Mouse (Mus musculus): ENCODE measurements around the gene Mapk1. TPM values are rescaled to one million over a fixed set of nuclear protein-coding genes. Genes with fewer than 3 reads are reported as not detected.

Mapk1 gene
- polyA plus RNA-seq, 1 experiment from 2014 or later, result 177 TPM

DNA sequence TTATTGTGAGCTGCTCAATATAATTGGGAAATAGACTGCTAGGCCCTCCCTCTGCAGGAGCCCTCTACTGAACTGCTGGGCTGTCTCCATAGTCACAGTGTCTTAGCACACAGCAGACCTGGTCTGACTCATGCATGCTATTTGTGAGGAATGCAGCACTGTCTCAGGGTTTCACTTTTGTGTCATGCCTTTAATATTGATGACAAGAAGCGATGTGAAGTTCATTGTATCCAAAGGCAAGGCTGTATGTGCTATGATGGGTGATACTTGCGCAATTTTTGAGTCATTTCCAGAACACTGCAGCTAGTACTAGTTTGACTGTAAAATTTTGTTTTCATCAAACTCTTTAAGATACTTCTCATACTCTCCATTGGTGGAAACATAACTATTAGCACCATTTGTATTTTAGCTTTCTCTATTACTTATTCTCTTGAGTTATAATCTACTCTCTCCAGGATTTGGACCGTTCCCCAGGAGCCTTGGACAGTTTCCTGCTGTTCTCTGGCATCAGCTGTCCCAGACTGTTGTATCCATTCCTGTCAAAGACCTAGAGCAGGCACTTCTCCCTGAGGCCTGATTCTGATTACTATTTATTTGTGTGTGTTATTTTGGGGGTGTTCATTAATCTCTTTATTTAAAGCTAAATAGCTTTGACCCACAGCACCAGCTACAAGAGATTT is 41.4 kb downstream of the Mapk1 start:
- Histone ChIP-seq H3K36me3 (peaks cover 52% of the 10 kb centered on the region), H3K4me3 (no peak overlapping the region), H3K9ac (no peak overlapping the region), H3K9me3 (no peaks in the 10 kb centered on the region), H3K4me1 (no peaks in the 10 kb centered on the region), H3K4me2 (replicated peaks) (no peak overlapping the region), H3K27me3 (replicated peaks) (no peaks in the 10 kb centered on the region), H3K27ac (no peak overlapping the region)
- ATAC-seq (ENCODE audit: low FRiP score, low read depth), result no peak
- WGBS, result 93% methylated on average over 3 of the region's 3 CpGs

DNA sequence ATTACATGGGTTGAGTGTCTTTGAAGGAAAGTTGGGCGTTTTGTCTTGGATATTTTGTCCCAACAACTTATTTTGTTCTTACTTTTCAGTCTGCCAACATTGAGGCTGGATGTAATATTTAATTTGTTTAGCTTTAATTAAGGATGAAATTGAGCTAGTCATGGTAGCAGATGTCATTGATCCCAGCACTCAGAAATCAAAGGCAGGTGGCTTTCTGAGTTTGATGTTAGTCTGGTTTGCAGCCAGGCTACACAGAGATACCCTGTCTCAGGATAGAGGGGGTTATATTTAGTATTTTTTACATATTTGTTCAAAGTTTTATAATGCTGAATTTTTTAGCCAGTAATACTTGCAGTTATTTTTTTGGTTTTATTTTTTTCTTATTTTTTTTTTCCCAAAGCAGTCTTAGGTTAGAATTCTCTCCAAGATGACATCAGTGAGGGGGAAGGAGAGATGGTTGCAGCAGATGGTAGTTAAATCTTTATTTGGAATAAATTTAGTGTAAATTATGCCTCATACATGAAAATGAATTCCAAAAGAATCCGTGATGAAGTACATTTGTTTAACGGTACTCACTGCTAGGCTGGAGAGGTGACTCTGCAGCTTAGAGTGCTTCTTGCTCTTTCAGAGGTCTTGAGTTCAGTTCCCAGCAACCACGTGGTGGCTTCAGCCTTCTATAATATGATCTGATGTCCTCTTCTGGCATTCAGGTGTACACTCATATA is 47.0 kb downstream of the Mapk1 start:
- Histone ChIP-seq H3K36me3 (peaks cover 43% of the 10 kb centered on the region), H3K4me2 (replicated peaks) (no peak overlapping the region), H3K9ac (no peak overlapping the region), H3K4me1 (no peaks in the 10 kb centered on the region), H3K4me3 (no peak overlapping the region), H3K27me3 (replicated peaks) (no peaks in the 10 kb centered on the region), H3K27ac (no peak overlapping the region), H3K9me3 (no peaks in the 10 kb centered on the region)
- WGBS, result 71% methylated on average over 4 of the region's 4 CpGs
- no peak for ATAC-seq (ENCODE audit: low FRiP score, low read depth)

DNA sequence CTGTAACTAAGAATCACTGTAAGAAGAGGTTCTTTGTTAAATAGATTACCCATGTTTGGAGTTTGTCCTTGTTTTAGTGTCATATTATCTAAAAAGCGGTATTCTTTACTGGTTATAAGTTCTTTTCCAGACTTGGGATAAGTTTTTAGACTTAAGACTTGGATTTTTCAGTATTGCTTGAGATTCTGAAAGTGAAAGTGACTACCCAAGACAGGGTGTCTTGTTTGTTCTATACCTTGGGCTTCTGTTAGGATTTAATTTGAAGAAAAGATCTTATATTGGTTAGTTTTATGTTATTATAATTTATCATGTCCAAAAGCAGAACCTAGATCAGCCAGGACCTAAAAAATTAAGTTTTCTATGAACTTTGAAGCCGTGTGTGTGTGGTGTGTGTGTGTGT is 50.6 kb downstream of the Mapk1 start:
- no peak overlapping the region for H3K4me3 ChIP-seq
- H3K4me2 ChIP-seq (replicated peaks), result no peak overlapping the region
- no peak overlapping the region for H3K27ac ChIP-seq
- H3K9me3 ChIP-seq, result no peaks in the 10 kb centered on the region
- no peak overlapping the region for H3K9ac ChIP-seq
- H3K4me1 ChIP-seq, result no peaks in the 10 kb centered on the region
- 96% methylated on average over 2 of the region's 2 CpGs for WGBS
- no peak for ATAC-seq (ENCODE audit: low FRiP score, low read depth)
- peaks cover 57% of the 10 kb centered on the region for H3K36me3 ChIP-seq
- no peaks in the 10 kb centered on the region for H3K27me3 ChIP-seq (replicated peaks)

DNA sequence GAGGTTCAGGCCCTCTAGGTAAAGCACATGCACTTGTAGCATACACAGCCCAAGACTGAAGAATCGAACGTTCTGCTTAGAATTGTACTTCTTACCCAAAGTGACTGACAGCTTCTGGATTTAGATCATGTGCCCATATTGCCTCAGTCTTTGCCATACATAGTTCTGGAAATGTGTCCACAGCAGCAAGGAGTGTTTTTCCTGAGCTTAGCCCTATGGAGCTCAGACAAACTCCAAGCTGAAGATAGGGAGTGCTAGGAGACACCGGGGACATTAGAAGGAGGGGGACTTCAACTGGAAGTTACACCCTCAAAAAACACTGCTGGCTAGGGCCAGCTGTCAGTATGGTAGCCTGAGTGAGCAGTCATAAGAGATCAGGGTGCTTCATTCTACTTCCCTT is 57.5 kb downstream of the Mapk1 start:
- no peak for ATAC-seq (ENCODE audit: low FRiP score, low read depth)

DNA sequence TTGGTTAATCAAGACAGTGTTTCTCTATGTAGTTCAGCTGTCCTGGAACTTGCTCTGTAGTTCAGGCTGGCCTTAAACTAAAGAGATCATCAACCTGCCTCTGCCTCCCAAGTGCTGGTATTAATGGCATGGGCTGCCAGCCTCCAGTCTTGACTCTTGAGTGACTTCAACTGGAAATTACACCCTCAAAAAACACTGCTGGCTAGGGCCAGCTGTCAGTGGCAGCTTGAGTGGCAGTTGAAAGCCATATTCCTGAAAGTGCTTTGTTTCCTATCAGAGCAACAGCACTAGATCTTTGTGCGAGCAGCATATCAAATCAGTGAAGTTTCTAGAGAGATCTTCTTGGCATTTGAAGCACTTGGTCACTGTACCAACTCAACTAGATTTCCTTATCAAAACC is 58.2 kb downstream of the Mapk1 start:
- Histone ChIP-seq H3K36me3 (peaks cover 74% of the 10 kb centered on the region), H3K9ac (no peak overlapping the region), H3K9me3 (no peaks in the 10 kb centered on the region), H3K4me3 (no peak overlapping the region), H3K4me2 (replicated peaks) (no peak overlapping the region), H3K27me3 (replicated peaks) (no peaks in the 10 kb centered on the region), H3K4me1 (no peaks in the 10 kb centered on the region), H3K27ac (no peak overlapping the region)
- no peak for ATAC-seq (ENCODE audit: low FRiP score, low read depth)
- 94% methylated on average over 1 of the region's 1 CpGs for WGBS

More for the DNA sequence above, 57.5 kb downstream of the Mapk1 start:
- H3K27me3 ChIP-seq (replicated peaks), result no peaks in the 10 kb centered on the region
- no peak overlapping the region for H3K27ac ChIP-seq
- H3K9ac ChIP-seq, result no peak overlapping the region
- no peak overlapping the region for H3K4me2 ChIP-seq (replicated peaks)
- H3K9me3 ChIP-seq, result no peaks in the 10 kb centered on the region
- H3K4me1 ChIP-seq, result no peaks in the 10 kb centered on the region
- no peak overlapping the region for H3K4me3 ChIP-seq
- 95% methylated on average over 3 of the region's 3 CpGs for WGBS
- peaks cover 81% of the 10 kb centered on the region for H3K36me3 ChIP-seq

DNA sequence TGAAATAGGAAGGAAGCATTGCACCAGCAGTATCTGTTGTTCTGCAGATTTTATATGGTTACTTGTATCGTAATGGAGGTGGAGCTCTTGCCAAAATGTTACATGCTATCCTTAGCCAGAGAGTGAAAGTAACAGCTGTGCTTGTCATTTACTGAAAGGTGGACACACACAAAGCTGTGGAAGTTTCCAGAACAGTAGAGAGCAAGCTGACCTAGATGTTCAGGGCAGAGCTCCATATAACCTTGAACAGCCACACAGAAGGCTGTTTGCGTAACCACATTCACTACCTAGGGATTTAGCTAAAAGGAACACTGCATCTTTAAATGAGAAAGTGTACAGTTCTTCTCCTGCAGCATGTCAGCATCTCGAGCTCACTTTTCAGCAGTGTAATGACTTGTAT is 61.1 kb downstream of the Mapk1 start:
- no peak for ATAC-seq (ENCODE audit: low FRiP score, low read depth)
- H3K9me3 ChIP-seq, result no peaks in the 10 kb centered on the region
- H3K27me3 ChIP-seq (replicated peaks), result no peaks in the 10 kb centered on the region
- no peaks in the 10 kb centered on the region for H3K4me1 ChIP-seq
- no peak overlapping the region for H3K27ac ChIP-seq
- peaks cover 67% of the 10 kb centered on the region for H3K36me3 ChIP-seq
- H3K4me3 ChIP-seq, result no peak overlapping the region
- H3K9ac ChIP-seq, result no peak overlapping the region
- 89% methylated on average over 3 of the region's 3 CpGs for WGBS
- H3K4me2 ChIP-seq (replicated peaks), result no peak overlapping the region

DNA sequence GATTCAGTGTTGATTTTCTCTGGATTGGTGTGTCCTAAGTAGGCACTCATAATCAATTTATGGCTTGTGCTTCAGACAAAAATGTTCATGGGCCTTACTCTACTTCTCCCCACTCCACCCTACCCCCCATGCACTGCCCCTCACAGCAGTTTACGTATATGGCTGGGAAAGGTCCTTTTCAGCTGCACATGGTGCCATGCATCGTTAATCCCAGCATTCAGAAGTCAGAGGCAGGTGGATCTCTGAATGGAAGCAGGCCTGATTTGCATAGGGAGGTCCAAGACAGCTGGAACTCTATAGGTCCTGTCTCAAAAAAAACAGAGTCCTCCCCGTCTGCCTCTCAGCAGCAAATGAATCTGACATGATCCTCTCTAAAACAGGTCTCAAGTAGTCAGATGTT is 62.1 kb downstream of the Mapk1 start:
- 30% methylated on average over 3 of the region's 3 CpGs for WGBS
- no peaks in the 10 kb centered on the region for H3K9me3 ChIP-seq
- no peak overlapping the region for H3K4me2 ChIP-seq (replicated peaks)
- H3K27me3 ChIP-seq (replicated peaks), result no peaks in the 10 kb centered on the region
- peaks cover 64% of the 10 kb centered on the region for H3K36me3 ChIP-seq
- H3K4me3 ChIP-seq, result no peak overlapping the region
- no peak overlapping the region for H3K9ac ChIP-seq
- no peaks in the 10 kb centered on the region for H3K4me1 ChIP-seq
- H3K27ac ChIP-seq, result no peak overlapping the region
- ATAC-seq (ENCODE audit: low FRiP score, low read depth), result peak; percentile 61; the same call in 1 of the 2 replicates

DNA sequence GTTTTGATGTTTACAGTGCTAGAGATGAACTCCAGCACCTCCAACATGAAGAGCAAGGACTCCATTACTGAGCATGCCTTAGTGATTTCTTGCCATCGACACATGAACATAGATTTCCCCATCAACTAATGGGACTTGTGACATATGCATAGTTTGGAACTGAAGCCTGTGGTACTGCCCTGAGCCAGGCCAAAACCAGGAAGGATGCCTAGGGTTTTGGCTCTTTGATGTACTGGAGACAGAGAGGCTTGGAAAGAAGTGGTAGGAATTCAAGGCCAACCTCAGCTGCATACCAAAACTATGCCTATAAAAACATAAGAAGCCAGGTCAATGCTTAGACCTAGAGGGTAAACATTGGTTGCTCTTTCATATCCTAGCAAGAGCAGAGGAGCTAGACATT is 66.7 kb downstream of the Mapk1 start:
- no peak overlapping the region for H3K4me3 ChIP-seq
- H3K9ac ChIP-seq, result no peak overlapping the region
- H3K36me3 ChIP-seq, result peaks cover 24% of the 10 kb centered on the region
- WGBS, result 92% methylated on average over 1 of the region's 1 CpGs
- ATAC-seq (ENCODE audit: low FRiP score, low read depth), result no peak
- no peak overlapping the region for H3K27ac ChIP-seq
- H3K4me1 ChIP-seq, result no peaks in the 10 kb centered on the region
- H3K9me3 ChIP-seq, result no peaks in the 10 kb centered on the region
- H3K27me3 ChIP-seq (replicated peaks), result no peaks in the 10 kb centered on the region
- no peak overlapping the region for H3K4me2 ChIP-seq (replicated peaks)

DNA sequence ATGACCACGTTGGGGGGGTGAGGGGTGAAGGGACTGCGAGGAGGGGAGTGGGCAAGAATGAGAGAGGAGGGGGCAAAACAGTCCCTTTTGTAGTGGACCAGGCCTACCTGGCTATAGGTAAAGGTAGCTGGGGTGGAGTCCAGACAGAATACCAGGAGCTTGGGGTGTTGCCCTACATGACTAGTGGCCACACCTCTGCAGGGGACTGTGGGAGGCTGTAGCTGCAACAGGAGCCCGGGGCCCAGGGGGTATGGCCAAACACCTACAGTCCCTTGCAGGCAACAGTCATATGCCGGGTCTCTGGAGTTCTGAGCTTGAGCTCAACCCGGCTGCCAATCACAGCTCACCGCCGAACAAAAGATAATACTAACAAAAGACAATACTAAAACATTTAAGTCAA is 68.9 kb downstream of the Mapk1 start:
- Histone ChIP-seq H3K4me1 (no peaks in the 10 kb centered on the region; the same call in 1 of the 2 replicates), H3K27me3 (replicated peaks) (no peaks in the 10 kb centered on the region), H3K9ac (no peak overlapping the region), H3K9me3 (no peaks in the 10 kb centered on the region), H3K36me3 (peaks cover 24% of the 10 kb centered on the region), H3K4me3 (no peak overlapping the region), H3K4me2 (replicated peaks) (no peak overlapping the region), H3K27ac (no peak overlapping the region)
- 78% methylated on average over 7 of the region's 7 CpGs for WGBS
- ATAC-seq (ENCODE audit: low FRiP score, low read depth), result no peak; the same call in 1 of the 2 replicates

DNA sequence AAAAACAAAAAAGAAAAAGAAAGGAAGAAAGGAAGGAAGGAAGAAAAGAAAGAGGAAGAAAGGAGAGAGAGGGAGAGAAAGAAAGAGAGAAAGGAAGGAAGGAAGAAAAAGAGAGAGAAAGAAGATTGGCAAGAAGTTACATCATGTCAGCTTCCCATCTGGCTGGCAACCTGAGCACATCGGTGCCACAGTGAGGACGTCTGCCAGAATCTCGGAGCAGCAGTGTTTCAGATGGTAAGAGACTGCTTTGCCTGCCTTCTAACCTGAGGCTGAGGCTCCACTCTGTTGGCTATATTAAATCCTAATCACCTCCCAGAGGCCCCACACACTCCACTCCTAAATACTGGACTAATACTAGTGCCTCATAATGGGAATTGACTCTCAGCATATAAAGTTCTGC is 70.7 kb downstream of the Mapk1 start:
- H3K4me2 ChIP-seq (replicated peaks), result no peak overlapping the region
- no peak for ATAC-seq (ENCODE audit: low FRiP score, low read depth)
- H3K4me1 ChIP-seq, result no peaks in the 10 kb centered on the region; the same call in 1 of the 2 replicates
- no peak overlapping the region for H3K4me3 ChIP-seq
- no peak overlapping the region for H3K9ac ChIP-seq
- 79% methylated on average over 3 of the region's 3 CpGs for WGBS
- H3K27ac ChIP-seq, result no peak overlapping the region
- peaks cover 8% of the 10 kb centered on the region for H3K36me3 ChIP-seq
- no peaks in the 10 kb centered on the region for H3K9me3 ChIP-seq
- no peaks in the 10 kb centered on the region for H3K27me3 ChIP-seq (replicated peaks)

DNA sequence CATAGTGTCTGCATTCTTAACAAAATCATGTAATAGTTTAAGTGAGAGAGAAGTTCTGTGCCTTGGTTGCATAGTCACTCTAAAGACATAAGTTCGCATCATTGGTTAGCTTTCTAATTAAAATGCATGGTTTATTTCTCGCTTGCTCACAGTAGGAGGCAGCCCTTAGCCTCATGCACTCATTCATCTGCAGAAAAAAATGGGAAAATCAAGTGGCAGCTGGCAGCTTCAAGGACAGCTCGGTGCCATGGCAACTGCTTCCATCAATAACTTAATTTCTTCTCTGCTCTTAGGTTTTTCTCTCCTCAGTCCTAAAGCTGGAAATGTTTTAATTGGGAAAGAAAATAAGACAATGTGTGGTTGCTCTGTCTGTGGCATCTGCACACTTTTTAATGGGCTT is 72.4 kb downstream of the Mapk1 start:
- 52% methylated on average over 3 of the region's 3 CpGs for WGBS
- no peak overlapping the region for H3K27ac ChIP-seq
- H3K9ac ChIP-seq, result no peak overlapping the region

DNA sequence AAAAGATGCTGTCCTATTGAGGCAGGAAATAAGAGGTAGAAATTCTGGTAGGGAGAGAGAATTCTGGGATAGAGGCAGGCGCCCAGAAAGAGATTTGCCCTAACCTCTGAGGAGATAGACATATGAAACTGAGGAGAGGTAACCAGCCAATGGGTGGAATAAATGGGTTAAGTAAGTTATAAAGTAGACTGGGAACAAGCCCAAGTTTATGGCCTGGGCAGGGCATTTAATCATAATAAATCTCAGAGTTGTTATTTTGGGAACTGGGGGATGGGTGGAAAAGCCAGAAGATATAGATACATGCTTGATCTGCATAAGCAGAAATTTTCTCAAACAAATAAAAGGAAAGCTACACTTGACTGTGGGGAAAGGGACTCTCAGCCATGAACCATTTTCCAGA is 79.2 kb downstream of the Mapk1 start:
- Histone ChIP-seq H3K27ac (no peak overlapping the region), H3K9ac (no peak overlapping the region), H3K4me2 (replicated peaks) (no peak overlapping the region), H3K9me3 (no peaks in the 10 kb centered on the region), H3K4me1 (no peaks in the 10 kb centered on the region), H3K27me3 (replicated peaks) (no peaks in the 10 kb centered on the region), H3K36me3 (no peaks in the 10 kb centered on the region), H3K4me3 (no peak overlapping the region)
- WGBS, result 68% methylated on average over 1 of the region's 1 CpGs
- no peak for ATAC-seq (ENCODE audit: low FRiP score, low read depth)

More for the DNA sequence above, 72.4 kb downstream of the Mapk1 start:
- Histone ChIP-seq H3K4me3 (no peak overlapping the region), H3K36me3 (no peaks in the 10 kb centered on the region), H3K4me2 (replicated peaks) (no peak overlapping the region), H3K4me1 (no peaks in the 10 kb centered on the region; the same call in 1 of the 2 replicates), H3K27me3 (replicated peaks) (no peaks in the 10 kb centered on the region), H3K9me3 (no peaks in the 10 kb centered on the region)
- 0 out of 2 replicates have a peak, but pooled peaks have one; percentile 8 for ATAC-seq (ENCODE audit: low FRiP score, low read depth)

DNA sequence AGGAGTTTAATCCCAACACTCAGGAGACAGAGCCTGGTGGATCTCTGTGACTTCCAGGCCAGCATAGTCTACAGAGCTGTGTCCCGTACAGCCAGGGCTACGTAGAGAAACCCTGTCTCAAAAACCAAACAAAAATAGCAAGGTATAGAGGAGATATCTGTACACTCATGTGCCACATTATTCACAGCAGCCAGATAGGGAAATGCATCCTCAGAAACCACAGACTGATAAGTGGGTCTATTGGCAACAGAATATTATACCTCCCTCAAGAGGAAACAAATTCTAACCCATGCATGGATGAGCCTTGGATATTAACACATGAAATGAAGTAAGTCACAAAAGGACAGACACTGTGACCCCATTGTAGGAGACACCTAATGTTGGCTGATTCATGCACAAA is 84.4 kb downstream of the Mapk1 start:
- H3K9ac ChIP-seq, result no peak overlapping the region
- H3K36me3 ChIP-seq, result no peaks in the 10 kb centered on the region
- H3K27ac ChIP-seq, result no peak overlapping the region
- H3K27me3 ChIP-seq (replicated peaks), result no peaks in the 10 kb centered on the region
- H3K4me1 ChIP-seq, result 0 out of 2 replicates have a peak, but pooled peaks cover 6% of the 10 kb centered on the region
- ATAC-seq (ENCODE audit: low FRiP score, low read depth), result no peak
- H3K9me3 ChIP-seq, result no peaks in the 10 kb centered on the region
- 87% methylated on average over 2 of the region's 2 CpGs for WGBS
- no peak overlapping the region for H3K4me2 ChIP-seq (replicated peaks)
- H3K4me3 ChIP-seq, result no peak overlapping the region
